Mouse (Mus musculus) layer of hippocampus, postnatal 25 days (tissue): ENCODE data around the gene Trim2. TPM values are rescaled to one million over a fixed set of nuclear protein-coding genes. Genes with fewer than 3 reads are reported as not detected.

Experiments
- DNase-seq, 2 experiments: peaks; one replicate each; pipeline ENCODE4 v3.0.0; 2022; ENCODE audit warnings: mixed read lengths in 2 of 2, low spot score in 1 of 2; ENCODE audit errors: extremely low spot score in 1 of 2
- total RNA-seq, 2 experiments: library from RNA; stranded (reverse); gene quantifications; 2 replicates each; pipeline ENCODE4 v1.2.3; 2021

Gene Trim2
- total RNA-seq, 2 experiments from 2014 or later = 403 to 407 TPM

- DNase-seq = no peak
Measured at GRCm38 (mm10) chr3:84260837-84261236, 45.8 kb downstream of the Trim2 start.

- DNase-seq = no peak
Measured at GRCm38 (mm10) chr3:84260024-84260535, 46.6 kb downstream of the Trim2 start.

- peak; percentile 52 to 64 for DNase-seq
Measured at GRCm38 (mm10) chr3:84259281-84260023, 47.2 kb downstream of the Trim2 start.

GRCm38 (mm10) chr3:84258518-84259031 is 48.1 kb downstream of the Trim2 start:
- DNase-seq = no peak

GRCm38 (mm10) chr3:84257989-84258517 is 48.6 kb downstream of the Trim2 start:
- no peak for DNase-seq

GRCm38 (mm10) chr3:84254520-84254878 is 52.2 kb downstream of the Trim2 start:
- DNase-seq = no peak

- no peak for DNase-seq
Measured at GRCm38 (mm10) chr3:84253655-84254519, 52.8 kb downstream of the Trim2 start.

GRCm38 (mm10) chr3:84252776-84253654 is 53.7 kb downstream of the Trim2 start:
- DNase-seq = no peak

- DNase-seq = no peak
Measured at GRCm38 (mm10) chr3:84251721-84252120, 55.0 kb downstream of the Trim2 start.

GRCm38 (mm10) chr3:84250275-84250674 is 56.4 kb downstream of the Trim2 start:
- no peak for DNase-seq

GRCm38 (mm10) chr3:84247789-84248188 is 58.9 kb downstream of the Trim2 start:
- DNase-seq = no peak

GRCm38 (mm10) chr3:84246421-84246861 is 60.2 kb downstream of the Trim2 start:
- peak; percentile 42 for DNase-seq

- DNase-seq = no peak
Measured at GRCm38 (mm10) chr3:84243116-84243515, 63.6 kb downstream of the Trim2 start.

GRCm38 (mm10) chr3:84242497-84242896 is 64.2 kb downstream of the Trim2 start:
- DNase-seq = peak in 1 of 2 experiments; percentile 52

GRCm38 (mm10) chr3:84241098-84241497 is 65.6 kb downstream of the Trim2 start:
- DNase-seq = no peak

GRCm38 (mm10) chr3:84235420-84236304 is 71.0 kb downstream of the Trim2 start:
- DNase-seq = no peak

GRCm38 (mm10) chr3:84234562-84234961 is 72.1 kb downstream of the Trim2 start:
- no peak for DNase-seq

GRCm38 (mm10) chr3:84233663-84234415 is 72.8 kb downstream of the Trim2 start:
- DNase-seq = no peak
